Mouse (Mus musculus) heart, adult 2 months (tissue): Measurements from ENCODE around the gene Plcg1.

ENCODE experiments used
- CTCF ChIP-seq: fragments of 200-600 bp; IDR thresholded peaks from 2 replicates; pipeline ENCODE4 v1.8.1; 2022; ENCODE audit warnings: antibody characterized with exemption, mild to moderate bottlenecking, moderate library complexity
- POLR2A ChIP-seq: fragments of 200-500 bp; IDR thresholded peaks from 2 replicates; pipeline ENCODE4 v1.6.1; 2011; ENCODE audit warnings: mild to moderate bottlenecking, low read depth, low read length, control low read depth; ENCODE audit not compliant: insufficient read depth

DNA sequence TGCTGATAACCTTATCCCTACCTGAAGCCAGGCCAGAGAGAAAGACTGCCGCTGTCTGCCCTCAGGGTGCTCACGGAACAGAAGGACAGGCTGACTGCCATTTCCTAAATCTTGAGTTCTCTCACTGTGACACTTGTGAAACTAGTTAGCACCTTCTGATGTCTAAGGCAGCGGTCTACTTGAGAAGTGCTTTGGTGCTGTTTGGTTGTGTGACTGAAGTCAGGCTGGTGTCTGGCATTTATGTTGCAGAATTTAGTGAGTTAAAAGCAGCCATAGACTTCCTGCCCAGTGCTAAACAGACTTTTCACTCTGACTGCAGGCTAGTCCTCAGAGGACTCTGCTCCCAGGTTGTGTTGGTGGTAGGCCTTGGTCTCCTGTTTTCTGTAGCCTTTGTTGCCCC, 3.2 kb downstream of the Plcg1 start:
- TF ChIP-seq CTCF (no peak), POLR2A (no peak)
